Mouse (Mus musculus) kidney, postnatal 0 days (tissue): Measurements from ENCODE around the gene B4galt1. TPM values are rescaled to one million over a fixed set of nuclear protein-coding genes. Genes with fewer than 3 reads are reported as not detected.
A peak's percentile ranks its signal among the peaks of the same experiment; 100 is the strongest.

Experiments
- ATAC-seq: fragments of 200-750 bp; cut with Nextera tagmentation; replicated peaks from 2 replicates; pipeline ENCODE4 v1.8.0; 2017; ENCODE audit warnings: low read depth, moderate number of reproducible peaks, moderate TSS enrichment, moderate library complexity; ENCODE audit not compliant: low FRiP score
- DNase-seq: peaks from one replicate; pipeline ENCODE4 v3.0.0-alpha.2; 2016; ENCODE audit warnings: low spot score
- H3K27ac ChIP-seq: fragments of 300-500 bp; sonication (generic); 2 replicates; pipeline ENCODE4 v1.5.1; 2014; ENCODE audit warnings: mild to moderate bottlenecking
- H3K27me3 ChIP-seq: fragments of 300-500 bp; sonication (generic); 2 replicates; pipeline ENCODE4 v1.6.1; 2014; ENCODE audit warnings: low read length, mixed read lengths; ENCODE audit not compliant: insufficient read depth
- H3K36me3 ChIP-seq: fragments of 300-500 bp; sonication (generic); 2 replicates; pipeline ENCODE4 v1.6.1; 2014; ENCODE audit warnings: low read length, mixed read lengths; ENCODE audit not compliant: insufficient read depth
- H3K4me1 ChIP-seq: fragments of 300-500 bp; sonication (generic); replicated peaks from 2 replicates; pipeline ENCODE4 v1.6.1; 2014; ENCODE audit warnings: antibody characterized with exemption, low read length, mixed read lengths; ENCODE audit not compliant: insufficient read depth
- H3K4me2 ChIP-seq: fragments of 300-500 bp; sonication (generic); 2 replicates; pipeline ENCODE4 v1.6.1; 2014; ENCODE audit warnings: mild to moderate bottlenecking, low read length, moderate library complexity, mixed read lengths
- H3K4me3 ChIP-seq: fragments of 300-500 bp; sonication (generic); replicated peaks from 2 replicates; pipeline ENCODE4 v1.5.1; 2014; ENCODE audit warnings: low read depth, low read length
- H3K9ac ChIP-seq: fragments of 300-500 bp; sonication (generic); 2 replicates; pipeline ENCODE4 v1.6.1; 2014; ENCODE audit warnings: low read depth, low read length
- H3K9me3 ChIP-seq: fragments of 300-500 bp; sonication (generic); replicated peaks from 2 replicates; pipeline ENCODE4 v1.6.1; 2016; ENCODE audit warnings: low read length, inconsistent platforms, mixed read lengths
- CTCF ChIP-seq: IDR thresholded peaks from 2 replicates; pipeline ENCODE4 v1.5.1; 2016; ENCODE audit warnings: antibody characterized with exemption, low read depth, mild to moderate bottlenecking, moderate library complexity
- WGBS: fragments of 180-500 bp; shearing (Covaris S2); extraction: QIAGEN DNeasy Blood & Tissue Kit; methylation state at CpG from one replicate; pipeline ENCODE4 v1.1.7; 2014; 5-methylcytosine and 5-hydroxymethylcytosine counted together
- polyA plus RNA-seq: library from polyadenylated mRNA; unstranded; fragments of >200 nt; fragmentation: Nextera tagmentation; extraction: Ambion mirVana; gene quantifications from 2 replicates; pipeline ENCODE4 v1.2.1, GENCODE M21; 2015

B4galt1 gene
- polyA plus RNA-seq, 1 experiment from 2014 or later: 35.9 TPM

- Histone ChIP-seq H3K9ac (no peak overlapping the region), H3K4me1 (no peaks in the 10 kb centered on the region), H3K4me2 (no peak overlapping the region), H3K4me3 (no peak overlapping the region), H3K36me3 (no peaks in the 10 kb centered on the region), H3K27me3 (no peaks in the 10 kb centered on the region), H3K27ac (no peak overlapping the region), H3K9me3 (no peaks in the 10 kb centered on the region)
- no peak for ATAC-seq
- TF ChIP-seq CTCF: no peak
- no peak for DNase-seq
- 86% methylated on average over 3 of the region's 3 CpGs for WGBS
Measured at GRCm38 (mm10) chr4:40863340-40863739, 9.5 kb upstream of the B4galt1 start.

- Histone ChIP-seq H3K36me3 (no peaks in the 10 kb centered on the region), H3K27me3 (no peaks in the 10 kb centered on the region), H3K4me3 (no peak overlapping the region), H3K9me3 (no peaks in the 10 kb centered on the region), H3K27ac (no peak overlapping the region), H3K9ac (no peak overlapping the region), H3K4me2 (no peak overlapping the region), H3K4me1 (no peaks in the 10 kb centered on the region)
- 80% methylated on average over 3 of the region's 3 CpGs for WGBS
- no peak for TF ChIP-seq CTCF
- no peak for DNase-seq
- ATAC-seq: no peak
Measured at GRCm38 (mm10) chr4:40861131-40861530, 7.3 kb upstream of the B4galt1 start.

GRCm38 (mm10) chr4:40857824-40858346, 4.1 kb upstream of the B4galt1 start:
- 75% methylated on average over 8 of the region's 8 CpGs for WGBS
- no peak for TF ChIP-seq CTCF
- H3K9ac ChIP-seq: no peak overlapping the region
- H3K9me3 ChIP-seq: no peaks in the 10 kb centered on the region
- ATAC-seq (no peak), DNase-seq (no peak)
- H3K36me3 ChIP-seq: no peaks in the 10 kb centered on the region
- H3K4me2 ChIP-seq: no peak overlapping the region
- no peak overlapping the region for H3K4me3 ChIP-seq
- no peak overlapping the region for H3K27ac ChIP-seq
- H3K27me3 ChIP-seq: no peaks in the 10 kb centered on the region
- no peaks in the 10 kb centered on the region for H3K4me1 ChIP-seq

- H3K36me3 ChIP-seq: no peaks in the 10 kb centered on the region
- H3K4me2 ChIP-seq: no peak overlapping the region
- WGBS: 68% methylated on average over 6 of the region's 6 CpGs
- no peak overlapping the region for H3K9ac ChIP-seq
- H3K9me3 ChIP-seq: no peaks in the 10 kb centered on the region
- no peaks in the 10 kb centered on the region for H3K27me3 ChIP-seq
- TF ChIP-seq CTCF: no peak
- DNase-seq (no peak), ATAC-seq (no peak)
- H3K4me1 ChIP-seq: peaks cover 9% of the 10 kb centered on the region; the same call in 1 of the 2 replicates
- no peak overlapping the region for H3K4me3 ChIP-seq
- no peak overlapping the region for H3K27ac ChIP-seq
Measured at GRCm38 (mm10) chr4:40856571-40856970, 2.8 kb upstream of the B4galt1 start.

- ATAC-seq (peak; percentile 55), DNase-seq (peak; percentile 84)
- Histone ChIP-seq H3K9ac (peak overlapping the region; percentile 54), H3K36me3 (no peaks in the 10 kb centered on the region; the same call in 1 of the 2 replicates), H3K27ac (peak overlapping the region; percentile 87), H3K4me3 (peak overlapping the region; percentile 69), H3K9me3 (no peaks in the 10 kb centered on the region), H3K4me1 (peaks cover 18% of the 10 kb centered on the region; the same call in 1 of the 2 replicates), H3K4me2 (peak overlapping the region; percentile 91), H3K27me3 (no peaks in the 10 kb centered on the region)
- TF ChIP-seq CTCF: no peak
- WGBS: 15% methylated on average over 18 of the region's 18 CpGs
Measured at GRCm38 (mm10) chr4:40854387-40854933, 655 bp upstream of the B4galt1 start.

- H3K4me3 ChIP-seq: peak overlapping the region; percentile 69
- H3K4me2 ChIP-seq: peak overlapping the region; percentile 91
- H3K9me3 ChIP-seq: no peaks in the 10 kb centered on the region
- H3K27me3 ChIP-seq: no peaks in the 10 kb centered on the region
- H3K27ac ChIP-seq: peak overlapping the region; percentile 94
- ATAC-seq (no peak), DNase-seq (peak; percentile 63)
- TF ChIP-seq CTCF: no peak
- under 1% methylated on average over 20 of the region's 20 CpGs for WGBS
- H3K36me3 ChIP-seq: peaks cover 4% of the 10 kb centered on the region; the same call in 1 of the 2 replicates
- H3K9ac ChIP-seq: peak overlapping the region; percentile 86
- H3K4me1 ChIP-seq: peaks cover 20% of the 10 kb centered on the region; the same call in 1 of the 2 replicates
Measured at GRCm38 (mm10) chr4:40852861-40853564, 792 bp downstream of the B4galt1 start.
